Mouse (Mus musculus) MEL (cell line): Measurements from ENCODE around the gene Tbccd1. TPM values are rescaled to one million over a fixed set of nuclear protein-coding genes. Genes with fewer than 3 reads are reported as not detected.

Experiments
- DNase-seq: peaks from one replicate; pipeline ENCODE4 v3.0.0; 2011; ENCODE audit warnings: low read depth, low spot score
- H3K27ac ChIP-seq: 2 replicates; pipeline ENCODE4 v1.5.1; 2012; ENCODE audit warnings: low read depth, mild to moderate bottlenecking, control low read depth, low read length, moderate library complexity; ENCODE audit not compliant: control insufficient read depth
- H3K27me3 ChIP-seq, 2 experiments: fragments of 150-350 bp in 1 of 2; sonication (generic) in 1 of 2; 2 replicates each; pipeline ENCODE4 v1.6.1; 2012; ENCODE audit warnings: low read length in 2 of 2, mild to moderate bottlenecking in 2 of 2, improper control_type of control experiment in 1 of 2, moderate library complexity in 1 of 2; ENCODE audit not compliant: insufficient read depth in 2 of 2, control insufficient read depth in 1 of 2
- H3K36me3 ChIP-seq, 2 experiments: 2 replicates each; pipeline ENCODE4 v1.6.1; 2012 to 2014; ENCODE audit warnings: low read length in 2 of 2, improper control_type of control experiment in 1 of 2, inconsistent platforms in 1 of 2, mild to moderate bottlenecking in 1 of 2; ENCODE audit not compliant: insufficient read depth in 2 of 2, control insufficient read depth in 1 of 2
- H3K4me1 ChIP-seq, 2 experiments: fragments of 150-350 bp in 1 of 2; sonication (generic) in 1 of 2; 2 replicates each; pipeline ENCODE4 v1.6.1; 2012; ENCODE audit warnings: low read length in 2 of 2, improper control_type of control experiment in 1 of 2, mild to moderate bottlenecking in 1 of 2; ENCODE audit not compliant: insufficient read depth in 2 of 2, control insufficient read depth in 1 of 2
- H3K4me3 ChIP-seq, 2 experiments: fragments of 150-350 bp in 1 of 2; sonication (generic) in 1 of 2; 2 replicates each; pipeline ENCODE4 v1.5.1; 2012; ENCODE audit warnings: low read depth in 2 of 2, low read length in 2 of 2, mild to moderate bottlenecking in 2 of 2, moderate library complexity in 2 of 2, control low read depth in 1 of 2, improper control_type of control experiment in 1 of 2; ENCODE audit not compliant: control insufficient read depth in 1 of 2, insufficient read depth in 1 of 2
- H3K79me2 ChIP-seq: 2 replicates; pipeline ENCODE4 v1.6.1; 2012; ENCODE audit warnings: mild to moderate bottlenecking, low read length, moderate library complexity; ENCODE audit not compliant: control insufficient read depth, poor library complexity, insufficient read depth
- H3K9ac ChIP-seq: 2 replicates; pipeline ENCODE4 v1.6.1; 2012; ENCODE audit warnings: low read depth, mild to moderate bottlenecking, control low read depth, low read length, moderate library complexity; ENCODE audit not compliant: control insufficient read depth, poor library complexity, severe bottlenecking
- H3K9me3 ChIP-seq: fragments of 150-350 bp; sonication (generic); replicated peaks from 2 replicates; pipeline ENCODE4 v1.6.1; 2012; ENCODE audit warnings: mild to moderate bottlenecking, low read length, improper control_type of control experiment, moderate library complexity; ENCODE audit not compliant: insufficient read depth
- CHD1 ChIP-seq: IDR thresholded peaks from 2 replicates; pipeline ENCODE4 v1.6.1; 2012; ENCODE audit warnings: low read depth, mild to moderate bottlenecking, inconsistent platforms, low read length, improper control_type of control experiment
- CHD2 ChIP-seq: IDR thresholded peaks from 2 replicates; pipeline ENCODE4 v1.6.1; 2011; ENCODE audit warnings: low read length, improper control_type of control experiment
- ETS1 ChIP-seq: IDR thresholded peaks from 2 replicates; pipeline ENCODE4 v1.6.1; 2012; ENCODE audit warnings: low read depth, mild to moderate bottlenecking, inconsistent platforms, low read length, improper control_type of control experiment, moderate library complexity
- GATA1 ChIP-seq: IDR thresholded peaks from 2 replicates; pipeline ENCODE4 v1.6.1; 2011; ENCODE audit warnings: low read depth, low read length, improper control_type of control experiment
- JUND ChIP-seq: IDR thresholded peaks from 2 replicates; pipeline ENCODE4 v1.6.1; 2011; ENCODE audit warnings: low read depth, mild to moderate bottlenecking, improper control_type of control experiment, low read length
- KAT2A ChIP-seq: conservative IDR thresholded peaks from 2 replicates; pipeline ENCODE4 v1.6.1; 2012; ENCODE audit warnings: low read depth, low read length, improper control_type of control experiment, inconsistent platforms
- MAFK ChIP-seq: IDR thresholded peaks from 2 replicates; pipeline ENCODE4 v1.6.1; 2011; ENCODE audit warnings: low read depth, mild to moderate bottlenecking, low read length, improper control_type of control experiment, borderline replicate concordance
- MXI1 ChIP-seq: IDR thresholded peaks from 2 replicates; pipeline ENCODE4 v1.6.1; 2011; ENCODE audit warnings: mild to moderate bottlenecking, low read depth, low read length, improper control_type of control experiment
- MYC ChIP-seq: IDR thresholded peaks from 2 replicates; pipeline ENCODE4 v1.6.1; 2011; ENCODE audit warnings: low read depth, mild to moderate bottlenecking, low read length, improper control_type of control experiment, moderate library complexity
- NELFE ChIP-seq: IDR thresholded peaks from 2 replicates; pipeline ENCODE4 v1.6.1; 2011; ENCODE audit warnings: low read depth, low read length, improper control_type of control experiment
- POLR2AphosphoS2 ChIP-seq: IDR thresholded peaks from 2 replicates; pipeline ENCODE4 v1.6.1; 2011; ENCODE audit warnings: low read length, improper control_type of control experiment
- POLR2AphosphoS5 ChIP-seq: IDR thresholded peaks from 2 replicates; pipeline ENCODE4 v1.6.1; 2012; ENCODE audit warnings: low read depth, borderline replicate concordance, mild to moderate bottlenecking, inconsistent platforms, low read length, moderate library complexity, mixed read lengths
- RCOR1 ChIP-seq: IDR thresholded peaks from 2 replicates; pipeline ENCODE4 v1.6.1; 2012; ENCODE audit warnings: low read depth, mild to moderate bottlenecking, inconsistent platforms, low read length, improper control_type of control experiment
- SIN3A ChIP-seq: IDR thresholded peaks from 2 replicates; pipeline ENCODE4 v1.6.1; 2012; ENCODE audit warnings: low read length, improper control_type of control experiment, inconsistent platforms
- SMC3 ChIP-seq: IDR thresholded peaks from 2 replicates; pipeline ENCODE4 v1.6.1; 2011; ENCODE audit warnings: low read depth, low read length, improper control_type of control experiment
- TAL1 ChIP-seq: IDR thresholded peaks from 2 replicates; pipeline ENCODE4 v1.6.1; 2012; ENCODE audit warnings: mild to moderate bottlenecking, inconsistent platforms, low read length, moderate library complexity, mixed read lengths
- TBP ChIP-seq: IDR thresholded peaks from 2 replicates; pipeline ENCODE4 v1.8.0; 2011; ENCODE audit warnings: low read depth, low read length, improper control_type of control experiment
- TCF12 ChIP-seq: IDR thresholded peaks from 2 replicates; pipeline ENCODE4 v1.6.1; 2014; ENCODE audit warnings: low read depth, mild to moderate bottlenecking, inconsistent platforms, low read length, improper control_type of control experiment, moderate library complexity
- USF1 ChIP-seq: IDR thresholded peaks from 2 replicates; pipeline ENCODE4 v1.6.1; 2014; ENCODE audit warnings: low read depth, mild to moderate bottlenecking, inconsistent platforms, low read length, improper control_type of control experiment, moderate library complexity
- polyA plus RNA-seq, 2 experiments: library from polyadenylated mRNA; stranded (reverse) in 1 of 2; unstranded in 1 of 2; fragments of >175 nt in 1 of 2; fragments of >200 nt in 1 of 2; gene quantifications; 2 replicates each; pipeline versions ENCODE4 v1.2.1 to v1.2.4; 2012; ENCODE audit warnings: low replicate concordance in 2 of 2, low read depth in 1 of 2; ENCODE audit not compliant: insufficient read length in 2 of 2, insufficient read depth in 1 of 2, missing spikeins in 1 of 2
- total RNA-seq: library from RNA; depleted of rRNA; stranded (reverse); fragments of 300-350 nt; gene quantifications from 2 replicates; pipeline ENCODE4 v1.2.3, GENCODE M21; 2012

Gene Tbccd1
- total and polyA plus RNA-seq, 3 experiments: 23.8 to 28.7 TPM; not detected in 1

DNA sequence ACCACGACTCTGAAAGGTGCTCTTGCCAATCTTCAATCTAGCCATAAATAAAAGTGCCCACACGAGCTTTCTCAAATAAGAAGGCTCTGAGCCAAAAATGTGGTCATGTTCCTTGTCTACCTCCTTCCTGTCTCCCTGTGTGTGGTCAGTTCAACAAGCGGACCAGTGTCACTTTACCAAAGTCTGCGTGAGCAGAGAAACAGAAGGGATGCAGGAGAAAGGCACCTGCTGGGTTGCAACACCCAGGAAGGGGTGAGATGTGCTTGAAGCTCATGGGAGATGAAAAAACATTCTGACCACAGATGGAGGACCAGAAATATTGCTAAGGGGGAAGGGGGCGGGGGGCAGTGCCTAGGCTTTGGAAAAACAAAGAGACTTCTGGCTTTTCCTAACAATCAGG lies 41.9 kb upstream of the Tbccd1 start:
- Histone ChIP-seq H3K4me1 (no peaks in the 10 kb centered on the region), H3K36me3 (no peaks in the 10 kb centered on the region), H3K4me3 (no peak overlapping the region), H3K9ac (no peak overlapping the region), H3K79me2 (no peaks in the 10 kb centered on the region), H3K9me3 (no peaks in the 10 kb centered on the region), H3K27me3 (peaks cover 2% of the 10 kb centered on the region in 2 experiments; a peak in 2 of 4 replicates), H3K27ac (no peak overlapping the region)
- no peak for DNase-seq
- TF ChIP-seq CHD1 (no peak), MAFK (no peak), POLR2AphosphoS5 (no peak), KAT2A (no peak), GATA1 (no peak), TAL1 (no peak), SIN3A (no peak), MYC (no peak), USF1 (no peak), POLR2AphosphoS2 (no peak), SMC3 (no peak), TBP (no peak), RCOR1 (no peak)

DNA sequence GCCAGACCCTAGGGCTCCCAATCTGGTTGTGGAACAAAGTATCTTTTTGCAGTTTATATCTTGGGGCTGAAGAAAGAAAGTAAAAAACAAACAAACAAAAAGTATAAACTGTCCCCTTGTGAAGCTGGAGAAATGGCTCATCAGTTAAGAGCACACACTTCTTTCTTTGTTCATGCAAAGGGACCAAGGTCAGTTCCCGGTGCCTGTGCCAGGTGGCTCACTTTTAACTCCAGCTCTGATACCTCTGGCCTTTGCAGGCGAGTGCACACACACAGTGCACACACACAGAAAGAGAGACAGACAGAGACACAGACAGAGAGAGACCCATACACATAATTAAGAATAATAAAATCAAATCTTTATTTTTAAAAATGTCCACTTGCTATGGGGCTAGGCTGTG lies 39.1 kb upstream of the Tbccd1 start:
- Histone ChIP-seq H3K4me1 (no peaks in the 10 kb centered on the region), H3K4me3 (no peak overlapping the region), H3K36me3 (no peaks in the 10 kb centered on the region), H3K9me3 (no peaks in the 10 kb centered on the region), H3K27me3 (peaks cover 2% of the 10 kb centered on the region in 2 experiments; a peak in 2 of 4 replicates), H3K79me2 (no peaks in the 10 kb centered on the region), H3K9ac (no peak overlapping the region), H3K27ac (no peak overlapping the region)
- DNase-seq: no peak
- no peak for TF ChIP-seq POLR2AphosphoS2
- no peak for TF ChIP-seq CHD1
- TF ChIP-seq NELFE: no peak
- no peak for TF ChIP-seq GATA1
- TF ChIP-seq TBP: no peak
- no peak for TF ChIP-seq MYC
- TF ChIP-seq CHD2: no peak
- no peak for TF ChIP-seq ETS1
- TF ChIP-seq TCF12: no peak
- no peak for TF ChIP-seq JUND
- TF ChIP-seq MXI1: no peak
